Mouse (Mus musculus) testis, adult 2 months (tissue): Measurements from ENCODE around the gene Osbp2.

Experiments used
- CTCF ChIP-seq: fragments of 200-500 bp; IDR thresholded peaks from 2 replicates; pipeline ENCODE4 v1.5.1; 2012; ENCODE audit warnings: low read depth, mild to moderate bottlenecking, inconsistent platforms, low read length, moderate library complexity; ENCODE audit not compliant: control insufficient read depth, insufficient read depth, insufficient replicate concordance
- POLR2A ChIP-seq: fragments of 200-500 bp; IDR thresholded peaks from 2 replicates; pipeline ENCODE4 v1.6.1; 2012; ENCODE audit warnings: low read depth, mild to moderate bottlenecking, inconsistent platforms, low read length, moderate library complexity; ENCODE audit not compliant: control insufficient read depth

GRCm38 (mm10) chr11:3786564-3786963, 77.1 kb downstream of the Osbp2 start:
- TF ChIP-seq POLR2A (no peak), CTCF (peak; percentile 50; the same call in 1 of the 2 replicates)
